ENCODE assay signal across 8 mouse cellular contexts in the genomic region with DNA sequence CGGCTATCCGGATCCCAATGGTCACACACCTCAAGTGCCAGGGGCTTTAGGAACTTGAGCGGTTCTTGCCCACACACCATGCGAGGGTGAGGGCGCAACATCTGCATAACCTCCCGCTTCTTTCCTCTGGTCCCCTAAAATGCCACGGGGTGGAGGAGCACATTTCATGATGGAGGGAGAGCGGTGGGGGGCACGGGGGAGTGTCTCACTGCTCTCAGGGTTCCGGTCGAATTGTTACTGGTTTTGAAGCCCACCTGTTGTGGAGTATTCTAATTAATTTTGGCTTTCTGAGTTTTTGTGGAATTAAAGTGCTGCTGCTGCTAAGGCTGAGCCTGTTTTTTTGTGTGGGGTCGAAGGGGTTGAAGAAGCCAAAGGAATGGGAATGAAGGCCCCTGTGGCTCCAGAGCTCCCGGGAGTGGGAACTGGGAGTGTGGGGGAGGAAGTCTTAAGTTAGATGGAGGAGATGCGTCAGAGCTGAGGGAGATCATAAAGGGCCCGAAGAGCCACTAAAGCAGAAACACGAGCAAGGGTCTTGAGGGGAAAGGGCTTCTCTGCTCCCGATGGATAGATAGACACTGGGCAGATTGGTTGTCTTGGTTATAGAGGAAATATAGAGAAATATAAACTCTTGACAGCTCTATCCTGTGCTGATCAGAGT. TPM values are rescaled to one million over a fixed set of nuclear protein-coding genes. Genes with fewer than 3 reads are reported as not detected.
DNase-seq lines count a peak whose midpoint lies in the region; ATAC-seq and TF ChIP-seq lines count a peak whose summit lies in the region.

No protein-coding gene starts in this region.

- WGBS in forebrain, embryonic 10.5 days: 9% methylated on average over 17 of the region's 17 CpGs
- WGBS in limb, embryonic 14.5 days: 12% methylated on average over 17 of the region's 17 CpGs
- WGBS in stomach, embryonic 14.5 days: 16% methylated on average over 17 of the region's 17 CpGs

- no peaks in the 10 kb centered on the region for H3K9me3 ChIP-seq in forebrain, embryonic 10.5 days
- H3K9me3 ChIP-seq in limb, embryonic 14.5 days (ENCODE audit: control insufficient read depth, low read length): no peaks in the 10 kb centered on the region
- no peaks in the 10 kb centered on the region for H3K9me3 ChIP-seq in stomach, embryonic 14.5 days (ENCODE audit: control insufficient read depth, low read depth, low read length)

- peaks cover 58% of the 10 kb centered on the region for H3K4me1 ChIP-seq in forebrain, embryonic 10.5 days
- peaks cover 19% of the 10 kb centered on the region for H3K4me1 ChIP-seq in limb, embryonic 14.5 days (ENCODE audit: control insufficient read depth, insufficient read depth, low read length)
- H3K4me1 ChIP-seq in stomach, embryonic 14.5 days (ENCODE audit: control insufficient read depth, insufficient read depth, low read length): peaks cover 15% of the 10 kb centered on the region

- H3K27me3 ChIP-seq in forebrain, embryonic 10.5 days (ENCODE audit: poor library complexity, severe bottlenecking): 0 out of 2 replicates have a peak, but pooled peaks cover 9% of the 10 kb centered on the region
- no peaks in the 10 kb centered on the region for H3K27me3 ChIP-seq in limb, embryonic 14.5 days (ENCODE audit: control insufficient read depth, insufficient read depth, low read length)
- no peaks in the 10 kb centered on the region for H3K27me3 ChIP-seq in stomach, embryonic 14.5 days (ENCODE audit: control insufficient read depth, insufficient read depth, low read length)

- H3K4me3 ChIP-seq in forebrain, embryonic 10.5 days: peak overlapping the region; percentile 88
- H3K4me3 ChIP-seq in limb, embryonic 14.5 days (replicated peaks; ENCODE audit: low read length): peak overlapping the region; percentile 54
- H3K4me3 ChIP-seq in stomach, embryonic 14.5 days (ENCODE audit: low read depth, low read length): peak overlapping the region; percentile 88

- no peak for TF ChIP-seq POLR2A in limb, embryonic 14.5 days (IDR thresholded peaks at IDR 0.05; ENCODE audit: borderline replicate concordance, extremely low read depth, insufficient read depth, insufficient read length)

- peak overlapping the region; percentile 30; the same call in 1 of the 2 replicates for H3K27ac ChIP-seq in forebrain, embryonic 10.5 days
- H3K27ac ChIP-seq in limb, embryonic 14.5 days (replicated peaks; ENCODE audit: low read depth, low read length): no peak overlapping the region
- H3K27ac ChIP-seq in stomach, embryonic 14.5 days (ENCODE audit: low read length): no peak overlapping the region; the same call in 1 of the 2 replicates

- H3K4me2 ChIP-seq in limb, embryonic 14.5 days (replicated peaks; ENCODE audit: low read depth, low read length, severe bottlenecking): peak overlapping the region; percentile 87
- peak overlapping the region; percentile 94 for H3K4me2 ChIP-seq in stomach, embryonic 14.5 days (replicated peaks; ENCODE audit: low read depth, low read length)

- H3K9ac ChIP-seq in limb, embryonic 14.5 days (ENCODE audit: low read depth, low read length, severe bottlenecking): peak overlapping the region; percentile 64; the same call in 1 of the 2 replicates
- peak overlapping the region; percentile 77; the same call in 1 of the 2 replicates for H3K9ac ChIP-seq in stomach, embryonic 14.5 days (replicated peaks; ENCODE audit: low read depth, low read length)

- DNase-seq in cerebellum, adult 8-10 months: peak; percentile 40
- DNase-seq in cerebellum, postnatal 4 days (ENCODE audit: low spot score in 2 of 2): no peak
- DNase-seq in 3T3-L1 (ENCODE audit: low read depth, low spot score): peak; percentile 55
- DNase-seq in forebrain, embryonic 10.5 days (ENCODE audit: extremely low spot score, low spot score): peak; percentile 47
- no peak for DNase-seq in limb, embryonic 14.5 days (ENCODE audit: low spot score)
- DNase-seq in ovary, postnatal 36 days (ENCODE audit: low spot score): no peak

- no peaks in the 10 kb centered on the region for H3K36me3 ChIP-seq in forebrain, embryonic 10.5 days (replicated peaks)
- no peaks in the 10 kb centered on the region for H3K36me3 ChIP-seq in limb, embryonic 14.5 days (ENCODE audit: control insufficient read depth, insufficient read depth, low read length)
- no peaks in the 10 kb centered on the region for H3K36me3 ChIP-seq in stomach, embryonic 14.5 days (ENCODE audit: control insufficient read depth, insufficient read depth, low read length)

- ATAC-seq in limb, embryonic 14.5 days (ENCODE audit: low FRiP score, low read depth): no peak
- no peak for ATAC-seq in stomach, embryonic 14.5 days (ENCODE audit: insufficient number of reproducible peaks, insufficient read depth, low FRiP score, low read depth)
- ATAC-seq in megakaryocyte-erythroid progenitor cell, adult 5-6 weeks (replicated peaks; ENCODE audit: low FRiP score, low TSS enrichment, poor library complexity, severe bottlenecking): no peak

RNA-seq across cellular contexts. Expression of a gene that starts 1.9 kb away (rescaled TPM):
- polyA plus RNA-seq in forebrain, embryonic 10.5 days (2016; fragmentation: Nextera tagmentation; extraction: Ambion mirVana): 3.8 and 4.1 TPM in 2 replicates
- polyA plus RNA-seq in limb, embryonic 14.5 days (2012; rRNA removed): 15.2 and 15.6 TPM in 2 replicates
- polyA plus RNA-seq in limb, embryonic 14.5 days (2014; fragmentation: Nextera tagmentation; extraction: Ambion mirVana): 12.3 and 13.9 TPM in 2 replicates
- 9.2 and 11.0 TPM in 2 replicates for polyA plus RNA-seq in stomach, embryonic 14.5 days (2014; fragmentation: Nextera tagmentation; extraction: Ambion mirVana)
- 0.46 and 7.0 TPM in 2 replicates for total RNA-seq in megakaryocyte-erythroid progenitor cell, adult 5-6 weeks (2014; fragmentation: Nextera tagmentation)
- 3.5 TPM in 2 replicates for total RNA-seq in megakaryocyte-erythroid progenitor cell, adult 5-6 weeks (2017)

RNA-seq across cellular contexts. Expression of a gene that starts 9.2 kb away (rescaled TPM):
- polyA plus RNA-seq in forebrain, embryonic 10.5 days (2016; fragmentation: Nextera tagmentation; extraction: Ambion mirVana): 60.8 and 61.0 TPM in 2 replicates
- 47.8 and 71.0 TPM in 2 replicates for polyA plus RNA-seq in limb, embryonic 14.5 days (2012; rRNA removed)
- 54.4 and 55.2 TPM in 2 replicates for polyA plus RNA-seq in limb, embryonic 14.5 days (2014; fragmentation: Nextera tagmentation; extraction: Ambion mirVana)
- polyA plus RNA-seq in stomach, embryonic 14.5 days (2014; fragmentation: Nextera tagmentation; extraction: Ambion mirVana): 59.4 and 59.8 TPM in 2 replicates
- total RNA-seq in megakaryocyte-erythroid progenitor cell, adult 5-6 weeks (2014; fragmentation: Nextera tagmentation): 33.8 and 51.0 TPM in 2 replicates
- 16.2 and 33.4 TPM in 2 replicates for total RNA-seq in megakaryocyte-erythroid progenitor cell, adult 5-6 weeks (2017)

RNA-seq across cellular contexts. Expression of a gene that starts 15.9 kb away (rescaled TPM):
- 227 and 236 TPM in 2 replicates for polyA plus RNA-seq in forebrain, embryonic 10.5 days (2016; fragmentation: Nextera tagmentation; extraction: Ambion mirVana)
- polyA plus RNA-seq in limb, embryonic 14.5 days (2012; rRNA removed): 124 and 144 TPM in 2 replicates
- polyA plus RNA-seq in limb, embryonic 14.5 days (2014; fragmentation: Nextera tagmentation; extraction: Ambion mirVana): 109 and 116 TPM in 2 replicates
- polyA plus RNA-seq in stomach, embryonic 14.5 days (2014; fragmentation: Nextera tagmentation; extraction: Ambion mirVana): 147 and 153 TPM in 2 replicates
- 118 and 122 TPM in 2 replicates for total RNA-seq in megakaryocyte-erythroid progenitor cell, adult 5-6 weeks (2014; fragmentation: Nextera tagmentation)
- 60.0 and 75.0 TPM in 2 replicates for total RNA-seq in megakaryocyte-erythroid progenitor cell, adult 5-6 weeks (2017)

RNA-seq across cellular contexts. Expression of a gene that starts 26.9 kb away (rescaled TPM):
- polyA plus RNA-seq in forebrain, embryonic 10.5 days (2016; fragmentation: Nextera tagmentation; extraction: Ambion mirVana): 51.3 and 57.6 TPM in 2 replicates
- 199 and 224 TPM in 2 replicates for polyA plus RNA-seq in limb, embryonic 14.5 days (2012; rRNA removed)
- 89.8 and 98.1 TPM in 2 replicates for polyA plus RNA-seq in limb, embryonic 14.5 days (2014; fragmentation: Nextera tagmentation; extraction: Ambion mirVana)
- polyA plus RNA-seq in stomach, embryonic 14.5 days (2014; fragmentation: Nextera tagmentation; extraction: Ambion mirVana): 104 and 107 TPM in 2 replicates
- total RNA-seq in megakaryocyte-erythroid progenitor cell, adult 5-6 weeks (2014; fragmentation: Nextera tagmentation): 46.7 and 60.3 TPM in 2 replicates
- 7.5 and 15.7 TPM in 2 replicates for total RNA-seq in megakaryocyte-erythroid progenitor cell, adult 5-6 weeks (2017)

RNA-seq across cellular contexts. Expression of a gene that starts 33.6 kb away (rescaled TPM):
- 7.3 and 9.0 TPM in 2 replicates for polyA plus RNA-seq in forebrain, embryonic 10.5 days (2016; fragmentation: Nextera tagmentation; extraction: Ambion mirVana)
- 19.3 and 25.4 TPM in 2 replicates for polyA plus RNA-seq in limb, embryonic 14.5 days (2012; rRNA removed)
- polyA plus RNA-seq in limb, embryonic 14.5 days (2014; fragmentation: Nextera tagmentation; extraction: Ambion mirVana): 16.0 and 22.5 TPM in 2 replicates
- 10.5 and 15.1 TPM in 2 replicates for polyA plus RNA-seq in stomach, embryonic 14.5 days (2014; fragmentation: Nextera tagmentation; extraction: Ambion mirVana)
- total RNA-seq in megakaryocyte-erythroid progenitor cell, adult 5-6 weeks (2014; fragmentation: Nextera tagmentation): 11.3 and 17.6 TPM in 2 replicates
- 4.7 and 12.5 TPM in 2 replicates for total RNA-seq in megakaryocyte-erythroid progenitor cell, adult 5-6 weeks (2017)

Comparison
In these comparisons a context has a peak if more than half of its experiments do, and no peak if none do; other contexts are left out.
1. DNase-seq: peak in cerebellum, adult 8-10 months (single experiment), 3T3-L1 (single experiment) and forebrain, embryonic 10.5 days (single experiment); none in cerebellum, postnatal 4 days (0 of 2), limb, embryonic 14.5 days (single experiment) and ovary, postnatal 36 days (single experiment).
2. Peak in every context shown above with its lines, with median percentiles within 50 percentile points of each other: H3K4me3 ChIP-seq.